Mouse (Mus musculus) layer of hippocampus, adult 2 months (tissue): ENCODE results near the gene Gtf3c1. TPM values are rescaled to one million over a fixed set of nuclear protein-coding genes. Genes with fewer than 3 reads are reported as not detected.

Experiments
- DNase-seq, 2 experiments: peaks; one replicate each; pipeline ENCODE4 v3.0.0; 2022; ENCODE audit warnings: low spot score in 2 of 2
- H3K27ac ChIP-seq: fragments of 200-600 bp; 2 replicates; pipeline ENCODE4 v1.8.1; 2022
- H3K4me3 ChIP-seq: fragments of 200-600 bp; 2 replicates; pipeline ENCODE4 v1.8.1; 2022; ENCODE audit warnings: mild to moderate bottlenecking
- CTCF ChIP-seq: fragments of 200-600 bp; conservative IDR thresholded peaks from 2 replicates; pipeline ENCODE4 v1.8.1; 2022; ENCODE audit warnings: antibody characterized with exemption, mild to moderate bottlenecking, moderate library complexity
- total RNA-seq, 2 experiments: library from RNA; stranded (reverse); gene quantifications; 2 replicates each; pipeline ENCODE4 v1.2.3; 2021

Gene Gtf3c1
- total RNA-seq, 2 experiments from 2014 or later = 108 to 113 TPM

DNA sequence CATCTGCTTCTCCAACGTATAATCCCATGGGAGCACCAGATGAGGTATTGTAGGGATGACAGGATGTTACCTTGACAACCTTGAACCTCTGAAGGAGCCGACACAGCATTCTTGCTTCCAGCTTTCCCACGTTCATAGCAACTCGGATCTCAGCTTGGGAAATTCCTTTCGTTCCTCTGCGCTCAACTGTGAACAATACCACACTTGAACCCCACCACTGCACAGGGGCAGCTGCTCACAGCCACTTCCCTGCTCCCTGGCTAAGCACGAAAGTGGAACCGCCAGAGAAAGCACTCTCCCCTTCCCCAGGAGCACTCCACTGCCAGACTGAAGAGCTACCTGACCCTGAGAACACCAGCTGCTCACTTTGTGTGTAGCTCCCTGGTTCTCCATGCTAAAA is 28.8 kb downstream of the Gtf3c1 start:
- Histone ChIP-seq H3K4me3 (no peak overlapping the region), H3K27ac (no peak overlapping the region)
- DNase-seq = no peak
- TF ChIP-seq CTCF = no peak

DNA sequence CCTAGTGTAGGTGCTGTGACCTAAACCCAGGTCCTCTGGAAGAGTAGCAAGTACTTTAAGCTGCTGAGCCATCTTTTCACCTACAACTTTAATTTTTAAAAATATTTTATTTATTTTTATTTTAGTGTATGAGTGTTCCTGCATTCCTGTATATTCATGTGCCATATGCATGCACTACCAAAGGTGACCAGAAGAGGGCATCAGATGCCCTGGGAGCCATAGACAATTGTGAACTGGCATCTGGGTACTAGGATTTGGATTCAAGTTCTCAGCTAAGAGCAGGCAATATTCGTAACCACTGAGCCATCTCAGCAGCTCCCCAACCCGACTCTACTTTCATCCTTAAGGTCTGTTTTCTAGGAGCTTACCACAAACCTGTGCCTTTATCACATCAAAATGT is 32.7 kb downstream of the Gtf3c1 start:
- Histone ChIP-seq H3K4me3 (no peak overlapping the region), H3K27ac (no peak overlapping the region)
- peak; percentile 94 for TF ChIP-seq CTCF
- peak in 1 of 2 experiments; percentile 68 for DNase-seq

DNA sequence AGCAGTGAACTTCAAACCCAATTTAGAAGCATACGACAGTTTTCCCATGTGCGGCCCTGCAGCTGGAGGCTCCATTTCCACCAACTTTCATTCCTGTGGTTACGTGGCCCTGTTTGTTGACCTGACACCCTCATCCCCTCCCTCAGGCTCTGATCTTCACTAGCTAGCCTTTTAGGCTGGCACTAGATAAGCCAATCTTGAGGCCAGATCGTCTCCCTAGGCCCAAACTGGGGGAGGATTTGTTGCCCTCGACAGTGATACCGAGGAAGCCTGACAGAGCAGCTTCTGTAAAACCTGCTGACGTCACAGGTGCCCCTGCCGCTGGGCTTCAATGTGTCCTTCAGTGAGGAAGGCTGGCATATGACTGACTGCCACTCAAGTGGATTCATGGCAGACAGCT is 36.2 kb downstream of the Gtf3c1 start:
- DNase-seq = no peak
- no peak for TF ChIP-seq CTCF
- no peak overlapping the region for H3K27ac ChIP-seq
- no peak overlapping the region for H3K4me3 ChIP-seq

DNA sequence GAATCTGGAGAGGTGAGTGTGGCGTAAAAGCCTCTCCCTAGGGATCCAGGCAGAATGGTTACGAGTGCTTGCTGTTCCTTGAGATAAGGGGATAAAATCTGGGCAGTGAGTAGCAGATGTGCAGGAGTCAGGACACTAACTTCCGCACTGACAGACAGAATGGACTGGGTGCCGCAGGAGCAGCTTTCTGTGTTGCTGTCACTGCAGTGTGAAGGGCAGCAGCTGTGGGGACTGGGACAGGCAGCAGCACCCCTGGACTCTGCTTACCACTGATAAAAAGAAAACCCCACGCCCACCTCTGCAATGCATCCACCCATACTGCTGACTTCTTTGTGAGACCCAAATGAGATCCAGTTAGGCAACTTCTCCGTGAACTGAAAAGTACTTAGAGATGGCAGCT is 36.7 kb downstream of the Gtf3c1 start:
- no peak for DNase-seq
- no peak for TF ChIP-seq CTCF
- H3K4me3 ChIP-seq = no peak overlapping the region
- H3K27ac ChIP-seq = no peak overlapping the region

DNA sequence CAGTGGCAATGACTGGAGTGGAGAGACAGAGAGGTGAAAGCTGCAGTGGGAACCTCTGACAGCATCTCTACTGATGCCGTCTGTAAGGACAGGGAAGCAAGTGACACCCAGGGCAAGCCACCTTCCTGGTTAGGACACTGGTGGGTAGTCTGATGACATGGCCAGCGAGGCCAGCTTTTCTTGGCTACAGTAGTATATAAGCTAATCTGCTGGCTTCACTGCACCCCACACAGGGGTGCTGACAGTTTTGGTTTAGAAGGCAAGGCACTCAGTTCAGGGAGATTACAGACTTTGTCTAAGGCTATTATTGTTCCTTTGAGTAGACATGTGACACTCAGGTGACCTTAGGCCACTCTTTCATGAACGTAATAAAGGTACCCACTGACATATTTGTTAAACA is 43.9 kb downstream of the Gtf3c1 start:
- TF ChIP-seq CTCF = no peak
- DNase-seq = no peak
- H3K4me3 ChIP-seq = no peak overlapping the region
- no peak overlapping the region for H3K27ac ChIP-seq

GRCm38 (mm10) chr7:125657511-125657910 is 50.1 kb downstream of the Gtf3c1 start:
- Histone ChIP-seq H3K4me3 (no peak overlapping the region), H3K27ac (no peak overlapping the region)
- no peak for DNase-seq
- TF ChIP-seq CTCF = no peak

GRCm38 (mm10) chr7:125649013-125649412 is 58.6 kb downstream of the Gtf3c1 start:
- Histone ChIP-seq H3K27ac (no peak overlapping the region), H3K4me3 (no peak overlapping the region)
- no peak for TF ChIP-seq CTCF
- DNase-seq = no peak

GRCm38 (mm10) chr7:125645413-125645812 is 62.2 kb downstream of the Gtf3c1 start:
- no peak overlapping the region for H3K4me3 ChIP-seq
- H3K27ac ChIP-seq = peak overlapping the region; percentile 28; the same call in 1 of the 2 replicates
- DNase-seq = no peak
- TF ChIP-seq CTCF = no peak; the same call in 1 of the 2 replicates

DNA sequence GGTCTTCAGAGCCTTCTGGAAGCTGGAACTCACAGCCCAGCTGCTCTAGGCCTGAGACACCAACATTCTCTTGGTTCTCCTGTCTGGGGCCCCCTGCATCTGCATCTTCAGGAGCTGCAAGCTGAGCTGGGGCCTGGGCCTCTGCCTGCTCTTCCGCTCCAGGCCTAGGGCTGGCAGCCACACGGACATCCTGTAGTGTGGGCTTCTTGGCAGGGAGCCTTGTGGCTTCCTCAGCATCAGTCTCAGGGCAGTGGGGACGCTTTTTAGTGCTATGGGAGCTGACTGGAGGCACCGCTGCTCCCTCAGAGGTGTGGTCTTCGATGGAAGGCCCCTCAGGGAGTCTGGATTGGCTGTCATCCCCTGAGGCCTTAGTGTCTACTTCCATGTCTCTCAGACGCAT is 63.7 kb downstream of the Gtf3c1 start:
- TF ChIP-seq CTCF = no peak
- no peak overlapping the region for H3K4me3 ChIP-seq
- no peak for DNase-seq
- peak overlapping the region; percentile 25; the same call in 1 of the 2 replicates for H3K27ac ChIP-seq

GRCm38 (mm10) chr7:125638870-125639386 is 68.7 kb downstream of the Gtf3c1 start:
- Histone ChIP-seq H3K4me3 (no peak overlapping the region), H3K27ac (peak overlapping the region; percentile 58)
- TF ChIP-seq CTCF = peak; percentile 95
- DNase-seq = peak; percentile 70 to 80

GRCm38 (mm10) chr7:125638376-125638775 is 69.2 kb downstream of the Gtf3c1 start:
- Histone ChIP-seq H3K4me3 (no peak overlapping the region), H3K27ac (no peak overlapping the region)
- TF ChIP-seq CTCF = no peak
- DNase-seq = no peak

DNA sequence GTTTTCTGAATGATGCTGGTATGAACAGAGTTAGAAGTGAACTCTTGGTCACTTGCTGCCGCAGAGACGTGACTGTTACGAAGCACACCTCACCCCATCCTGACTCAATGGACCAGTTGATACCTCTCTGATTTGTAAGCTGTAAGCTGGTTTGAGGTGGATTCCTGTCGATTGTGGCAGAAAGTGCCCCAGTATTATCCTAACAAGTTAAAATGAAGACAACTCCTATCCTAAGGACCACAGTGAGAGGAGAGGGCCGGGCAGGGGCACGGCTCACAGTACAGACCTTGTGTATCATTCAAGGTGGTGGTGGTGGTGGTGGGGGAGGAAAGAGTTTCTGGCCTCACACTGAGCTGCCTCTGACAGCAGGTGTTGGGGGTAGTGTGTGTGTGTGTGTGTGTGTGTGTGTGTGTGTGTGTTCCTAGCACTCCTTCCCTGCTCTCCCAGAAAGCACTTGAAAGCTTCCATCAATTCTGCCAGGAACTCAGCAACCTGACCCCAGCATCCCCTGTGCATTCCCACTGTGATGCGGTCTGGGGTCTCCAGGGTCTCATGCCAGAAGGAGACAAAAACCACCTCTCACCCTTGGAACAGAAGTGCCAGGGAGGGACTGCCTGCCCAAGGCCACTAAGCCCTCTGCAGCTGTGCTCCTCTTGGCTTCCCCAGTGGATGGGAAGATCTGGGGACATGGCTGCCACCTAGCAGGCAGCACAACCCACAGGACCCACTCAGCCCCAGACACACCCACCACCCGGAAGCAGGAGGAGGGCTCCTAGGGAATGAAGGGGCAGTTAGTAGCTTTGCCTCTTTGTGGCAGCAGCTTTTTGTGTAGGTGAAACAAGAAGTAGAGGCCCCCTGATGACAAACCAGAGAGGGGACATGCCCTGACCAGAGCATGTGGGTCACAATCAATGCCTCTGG is 70.1 kb downstream of the Gtf3c1 start:
- no peak for DNase-seq
- TF ChIP-seq CTCF = no peak
- no peak overlapping the region for H3K4me3 ChIP-seq
- H3K27ac ChIP-seq = no peak overlapping the region

DNA sequence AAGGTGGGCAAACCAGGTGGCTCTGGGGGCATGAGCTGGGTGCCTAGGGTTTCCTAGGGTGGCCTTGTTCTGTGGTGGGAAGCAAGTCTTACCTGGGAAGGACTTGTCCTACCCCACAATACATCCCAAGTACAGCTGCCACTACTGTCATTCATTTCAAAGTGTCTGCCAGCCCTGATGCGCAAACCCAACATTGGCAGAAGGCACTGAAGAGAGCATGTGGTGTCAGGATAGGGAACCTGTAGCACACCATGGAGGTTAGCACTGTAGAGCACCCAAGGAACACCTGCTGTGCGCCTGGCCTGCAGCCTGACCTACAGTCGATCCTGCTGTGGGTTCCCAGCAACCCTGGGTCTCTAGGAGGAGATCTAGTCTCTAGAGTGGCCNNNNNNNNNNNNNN is 76.6 kb downstream of the Gtf3c1 start:
- TF ChIP-seq CTCF = no peak

DNA sequence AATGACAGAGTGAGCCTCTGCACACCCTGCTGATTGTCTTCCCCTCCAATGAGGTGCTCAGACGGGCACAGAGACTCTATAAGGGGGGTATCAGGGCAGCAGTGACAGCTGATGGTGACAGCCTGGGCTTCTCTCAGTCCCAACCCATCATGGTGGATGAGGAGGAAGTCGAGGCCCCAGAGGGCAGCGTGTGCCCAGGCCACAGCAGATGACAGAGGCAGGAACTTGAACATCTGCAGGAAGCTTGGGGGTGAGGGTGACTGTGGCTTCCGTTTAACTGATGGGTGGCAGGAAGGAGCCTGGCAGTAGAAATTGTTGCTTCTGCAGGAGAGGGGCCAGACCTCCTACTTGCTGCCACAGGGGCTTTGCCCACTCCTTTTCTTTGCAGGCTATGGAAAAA is 77.3 kb downstream of the Gtf3c1 start:
- no peak for DNase-seq
- TF ChIP-seq CTCF = no peak

More for the DNA sequence above, 76.6 kb downstream of the Gtf3c1 start:
- Histone ChIP-seq H3K27ac (no peak overlapping the region), H3K4me3 (no peak overlapping the region)
- DNase-seq = no peak

More for the DNA sequence above, 77.3 kb downstream of the Gtf3c1 start:
- H3K27ac ChIP-seq = no peak overlapping the region
- no peak overlapping the region for H3K4me3 ChIP-seq
